Mouse (Mus musculus) forebrain, embryonic 16.5 days (tissue): ENCODE measurements around the gene Cct7. TPM values are rescaled to one million over a fixed set of nuclear protein-coding genes. Genes with fewer than 3 reads are reported as not detected.
A peak's percentile ranks its signal among the peaks of the same experiment; 100 is the strongest.

Experiments used
- ATAC-seq: fragments of 200-750 bp; cut with Nextera tagmentation; 2 replicates; pipeline ENCODE4 v1.8.0; 2017; ENCODE audit warnings: mild to moderate bottlenecking, moderate library complexity
- H3K27ac ChIP-seq: fragments of 300-500 bp; sonication (generic); 2 replicates; pipeline ENCODE4 v1.5.1; 2014; ENCODE audit warnings: low read length, control low read depth
- H3K27me3 ChIP-seq: fragments of 300-500 bp; sonication (generic); replicated peaks from 2 replicates; pipeline ENCODE4 v1.6.1; 2014; ENCODE audit warnings: low read length; ENCODE audit not compliant: control insufficient read depth, insufficient read depth
- H3K36me3 ChIP-seq: fragments of 300-500 bp; sonication (generic); 2 replicates; pipeline ENCODE4 v1.6.1; 2014; ENCODE audit not compliant: control insufficient read depth, insufficient read depth
- H3K4me1 ChIP-seq: fragments of 300-500 bp; sonication (generic); replicated peaks from 2 replicates; pipeline ENCODE4 v1.6.1; 2014; ENCODE audit warnings: low read length; ENCODE audit not compliant: control insufficient read depth, insufficient read depth
- H3K4me2 ChIP-seq: fragments of 300-500 bp; sonication (generic); 2 replicates; pipeline ENCODE4 v1.6.1; 2014; ENCODE audit warnings: mild to moderate bottlenecking, low read length, control low read depth
- H3K4me3 ChIP-seq: fragments of 300-500 bp; sonication (generic); replicated peaks from 2 replicates; pipeline ENCODE4 v1.5.1; 2014; ENCODE audit warnings: mild to moderate bottlenecking, low read length, control low read depth
- H3K9ac ChIP-seq: fragments of 300-500 bp; sonication (generic); replicated peaks from 2 replicates; pipeline ENCODE4 v1.6.1; 2014; ENCODE audit warnings: low read depth, low read length, control low read depth
- H3K9me3 ChIP-seq: fragments of 300-500 bp; sonication (generic); 2 replicates; pipeline ENCODE4 v1.6.1; 2016; ENCODE audit warnings: low read length; ENCODE audit not compliant: control insufficient read depth
- WGBS: fragments of 180-500 bp; shearing (Covaris S2); extraction: QIAGEN DNeasy Blood & Tissue Kit; methylation state at CpG from one replicate; pipeline ENCODE4 v1.1.7; 2014; 5-methylcytosine and 5-hydroxymethylcytosine counted together
- polyA plus RNA-seq: library from polyadenylated mRNA; unstranded; fragments of >200 nt; fragmentation: Nextera tagmentation; extraction: Ambion mirVana; gene quantifications from 2 replicates; pipeline ENCODE4 v1.2.1, GENCODE M21; 2015

Gene Cct7
- polyA plus RNA-seq, 1 experiment from 2014 or later, result 671 TPM

DNA sequence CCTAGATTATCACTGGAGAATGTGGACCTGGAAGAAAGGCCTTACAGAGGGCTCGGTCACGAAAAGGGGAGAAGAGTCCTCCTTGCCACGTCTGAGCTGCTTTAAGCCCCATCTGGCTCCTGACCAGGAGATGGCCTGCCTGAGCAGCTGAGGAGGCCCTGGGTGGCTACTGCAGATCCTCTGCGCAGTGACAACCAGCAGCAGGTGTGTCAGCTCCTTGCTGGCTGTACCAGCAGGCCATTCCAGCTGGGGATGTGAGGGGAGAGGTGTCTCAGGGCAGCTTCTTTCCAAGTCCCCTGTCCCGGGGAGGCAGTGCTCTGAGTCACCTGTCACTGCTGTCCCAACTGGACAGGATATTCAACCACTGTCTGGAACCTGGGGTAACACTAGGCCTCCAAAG, 21.2 kb downstream of the Cct7 start:
- Histone ChIP-seq H3K4me3 (no peak overlapping the region), H3K9me3 (no peaks in the 10 kb centered on the region), H3K27ac (no peak overlapping the region), H3K4me2 (no peak overlapping the region), H3K9ac (no peak overlapping the region), H3K36me3 (peaks cover 18% of the 10 kb centered on the region), H3K4me1 (no peaks in the 10 kb centered on the region), H3K27me3 (no peaks in the 10 kb centered on the region)
- 50% methylated on average over 5 of the region's 5 CpGs for WGBS
- ATAC-seq, result no peak

DNA sequence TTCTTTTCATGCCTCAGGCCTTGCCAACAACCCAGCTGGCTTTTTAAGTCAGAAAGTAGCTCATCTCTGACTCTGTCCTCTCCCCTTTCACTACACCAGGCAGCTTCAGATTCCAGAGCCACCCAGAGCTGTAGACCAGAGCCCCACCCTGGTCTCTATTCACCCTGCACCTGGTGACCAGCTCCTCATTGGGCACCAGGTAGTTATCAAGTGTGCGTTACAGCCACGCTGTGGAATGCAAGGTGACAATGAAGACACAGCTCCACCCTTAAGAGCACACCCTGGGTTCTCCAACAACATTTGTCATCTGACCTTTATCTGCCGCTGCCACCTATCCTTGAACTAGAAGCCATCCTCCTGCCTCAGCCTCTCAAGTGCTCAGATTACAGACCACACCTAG, 24.3 kb downstream of the Cct7 start:
- Histone ChIP-seq H3K9ac (no peak overlapping the region), H3K4me1 (no peaks in the 10 kb centered on the region), H3K27me3 (no peaks in the 10 kb centered on the region), H3K4me3 (no peak overlapping the region), H3K36me3 (no peaks in the 10 kb centered on the region), H3K27ac (no peak overlapping the region), H3K9me3 (no peaks in the 10 kb centered on the region), H3K4me2 (no peak overlapping the region)
- no peak for ATAC-seq
- 91% methylated on average over 3 of the region's 3 CpGs for WGBS

DNA sequence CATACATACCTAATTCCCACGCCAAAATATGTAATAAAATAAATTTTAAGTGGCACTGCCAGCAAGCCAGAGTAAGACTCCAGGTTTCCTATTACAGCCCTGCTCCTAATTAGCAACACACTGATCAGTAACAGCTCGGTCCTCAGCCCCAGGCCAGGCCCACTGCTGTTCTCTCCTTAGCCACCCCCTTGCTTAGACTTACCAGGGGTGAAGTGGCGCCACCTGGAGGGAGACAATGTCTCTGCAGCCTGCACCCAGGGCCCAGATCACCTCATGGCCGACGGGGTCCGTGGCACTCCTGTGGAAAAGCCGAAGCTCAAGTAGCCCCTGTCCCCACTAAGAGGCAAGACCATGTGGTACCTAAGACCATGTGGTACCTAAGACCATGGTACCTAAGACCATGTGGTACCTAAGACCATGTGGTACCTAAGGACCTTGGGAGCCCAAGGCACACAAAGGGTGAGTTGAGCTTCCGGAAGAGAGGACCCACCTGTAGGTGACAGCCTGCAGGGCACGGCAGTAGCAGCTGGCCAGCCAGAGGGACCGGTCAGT, 26.1 kb downstream of the Cct7 start:
- Histone ChIP-seq H3K9ac (no peak overlapping the region), H3K9me3 (no peaks in the 10 kb centered on the region), H3K27me3 (0 out of 2 replicates have a peak, but pooled peaks cover 1% of the 10 kb centered on the region), H3K4me1 (no peaks in the 10 kb centered on the region), H3K27ac (no peak overlapping the region), H3K36me3 (no peaks in the 10 kb centered on the region), H3K4me3 (no peak overlapping the region), H3K4me2 (no peak overlapping the region)
- ATAC-seq, result no peak
- WGBS, result 39% methylated on average over 10 of the region's 10 CpGs

DNA sequence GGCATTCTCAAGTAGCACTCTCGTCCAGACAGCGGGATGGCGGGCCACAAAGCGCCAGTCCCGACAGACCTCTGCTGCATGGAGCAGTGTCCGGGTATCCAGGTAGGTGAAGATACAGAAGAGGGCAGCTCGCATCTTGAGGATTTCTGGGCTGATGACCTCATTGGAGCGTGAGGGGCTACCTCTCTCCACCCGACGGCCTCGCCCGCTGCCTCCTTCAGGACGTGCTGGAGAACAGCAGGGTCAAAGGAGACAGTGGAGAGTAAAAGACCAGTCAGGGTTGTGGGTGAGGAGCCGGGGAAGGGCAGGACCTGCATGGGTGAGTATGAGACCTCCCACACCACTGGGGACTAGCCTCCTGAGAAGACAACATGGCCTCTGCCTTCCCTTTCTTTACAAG, 27.1 kb downstream of the Cct7 start:
- H3K9me3 ChIP-seq, result no peaks in the 10 kb centered on the region
- H3K4me1 ChIP-seq, result no peaks in the 10 kb centered on the region
- no peak for ATAC-seq
- no peak overlapping the region for H3K4me2 ChIP-seq
- H3K36me3 ChIP-seq, result no peaks in the 10 kb centered on the region
- H3K4me3 ChIP-seq, result no peak overlapping the region
- WGBS, result 51% methylated on average over 14 of the region's 14 CpGs
- no peak overlapping the region for H3K27ac ChIP-seq
- H3K27me3 ChIP-seq, result 0 out of 2 replicates have a peak, but pooled peaks cover 3% of the 10 kb centered on the region
- H3K9ac ChIP-seq, result no peak overlapping the region

DNA sequence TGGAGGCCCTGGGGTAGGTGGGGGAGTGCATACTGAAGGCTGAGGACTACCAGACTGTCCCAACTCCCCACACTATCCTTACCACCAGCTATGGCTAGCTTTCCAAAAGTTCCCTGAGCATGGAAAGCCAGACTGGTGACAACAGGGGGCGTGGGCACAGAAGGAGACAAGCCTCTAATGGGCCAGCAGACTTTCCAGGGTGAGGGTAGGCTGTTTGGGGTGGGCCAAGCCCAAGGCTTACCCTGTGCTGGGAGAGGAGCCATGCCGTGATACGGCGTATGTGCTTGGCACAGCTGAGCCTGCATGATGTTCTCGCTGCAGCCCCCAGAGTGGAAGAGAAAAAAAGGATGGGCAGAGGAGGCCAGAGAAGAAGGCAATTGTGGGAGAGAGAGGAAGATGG, 28.7 kb downstream of the Cct7 start:
- Histone ChIP-seq H3K4me2 (no peak overlapping the region), H3K4me1 (peaks cover 9% of the 10 kb centered on the region), H3K27ac (no peak overlapping the region), H3K36me3 (no peaks in the 10 kb centered on the region), H3K27me3 (peaks cover 17% of the 10 kb centered on the region), H3K9ac (no peak overlapping the region), H3K4me3 (no peak overlapping the region), H3K9me3 (no peaks in the 10 kb centered on the region)
- 71% methylated on average over 5 of the region's 5 CpGs for WGBS
- no peak for ATAC-seq

DNA sequence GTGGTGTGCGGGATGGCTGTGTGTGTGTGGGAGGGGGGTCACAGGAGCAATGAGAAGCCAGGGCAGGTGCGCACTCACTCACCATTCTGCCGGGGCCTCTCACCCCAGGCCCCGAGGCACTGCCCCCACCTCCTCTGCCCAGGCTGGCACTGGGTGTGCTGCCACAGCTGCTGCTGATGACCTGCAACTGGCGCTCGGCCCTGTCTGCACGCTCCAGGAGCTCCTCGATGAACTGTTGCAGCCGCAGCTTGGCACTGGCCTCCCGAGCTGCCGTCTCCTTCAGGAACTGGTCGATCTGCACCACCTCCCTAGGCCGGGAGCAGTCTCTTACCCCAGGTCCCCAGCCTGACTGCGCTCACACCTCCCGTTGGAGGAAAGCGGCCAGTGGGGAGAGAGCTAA, 29.4 kb downstream of the Cct7 start:
- 68% methylated on average over 16 of the region's 16 CpGs for WGBS
- no peaks in the 10 kb centered on the region for H3K9me3 ChIP-seq
- H3K4me2 ChIP-seq, result no peak overlapping the region
- H3K27ac ChIP-seq, result no peak overlapping the region
- H3K4me1 ChIP-seq, result peaks cover 9% of the 10 kb centered on the region
- no peak for ATAC-seq
- no peak overlapping the region for H3K4me3 ChIP-seq
- peaks cover 24% of the 10 kb centered on the region for H3K27me3 ChIP-seq
- H3K36me3 ChIP-seq, result no peaks in the 10 kb centered on the region
- no peak overlapping the region for H3K9ac ChIP-seq

DNA sequence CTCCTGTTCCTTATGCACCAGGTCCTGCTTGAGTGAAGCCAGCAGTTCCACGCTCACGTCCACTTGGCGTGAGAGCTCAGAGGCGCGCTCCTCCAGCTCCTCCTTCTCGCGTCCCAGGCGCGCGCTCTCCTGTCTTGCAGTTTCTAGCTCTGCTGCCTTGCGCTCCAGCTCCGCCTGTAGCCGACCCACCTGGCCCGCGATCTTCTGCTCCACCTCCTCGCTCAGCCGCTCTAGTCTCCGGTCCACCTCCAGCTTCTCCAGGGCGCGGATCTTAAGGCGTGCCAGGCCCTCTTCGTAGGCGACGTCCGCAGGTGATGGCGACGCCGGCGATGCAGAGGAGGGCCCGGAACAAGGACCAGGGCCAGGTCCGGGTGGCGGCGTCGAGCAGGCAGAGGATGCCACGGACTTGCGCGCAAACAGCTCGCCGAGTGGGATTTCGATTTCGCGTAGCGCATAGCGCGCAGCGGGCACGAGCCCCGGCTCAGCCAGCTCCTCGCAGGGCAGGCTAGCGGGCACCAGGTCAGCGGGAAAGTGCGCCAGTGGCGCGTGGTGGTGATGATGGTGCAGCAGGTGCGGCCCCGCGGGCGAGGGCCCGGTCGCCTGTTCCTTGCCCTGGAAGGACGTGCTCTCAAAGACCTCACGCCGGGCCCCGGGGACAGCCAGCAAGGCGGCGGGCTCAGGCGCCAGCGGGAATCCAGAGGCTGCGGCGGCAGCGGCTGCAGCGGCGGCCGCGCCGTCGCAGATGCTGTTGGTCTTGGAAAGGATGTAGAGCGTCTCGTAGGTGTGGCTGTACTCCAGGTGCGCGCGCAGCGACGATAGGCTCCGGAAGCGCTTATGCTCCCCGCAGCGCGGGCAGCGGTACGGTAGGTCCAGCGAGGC, 32.8 kb downstream of the Cct7 start:
- no peak for ATAC-seq
- 3% methylated on average over 91 of the region's 92 CpGs for WGBS
- no peaks in the 10 kb centered on the region for H3K36me3 ChIP-seq
- no peaks in the 10 kb centered on the region for H3K9me3 ChIP-seq
- H3K27me3 ChIP-seq, result peaks cover 34% of the 10 kb centered on the region
- peak overlapping the region; percentile 45 for H3K4me2 ChIP-seq
- 0 out of 2 replicates have a peak overlapping the region, but pooled peaks have one; percentile 31 for H3K9ac ChIP-seq
- peaks cover 9% of the 10 kb centered on the region for H3K4me1 ChIP-seq
- peak overlapping the region; percentile 36 for H3K4me3 ChIP-seq
- no peak overlapping the region for H3K27ac ChIP-seq

DNA sequence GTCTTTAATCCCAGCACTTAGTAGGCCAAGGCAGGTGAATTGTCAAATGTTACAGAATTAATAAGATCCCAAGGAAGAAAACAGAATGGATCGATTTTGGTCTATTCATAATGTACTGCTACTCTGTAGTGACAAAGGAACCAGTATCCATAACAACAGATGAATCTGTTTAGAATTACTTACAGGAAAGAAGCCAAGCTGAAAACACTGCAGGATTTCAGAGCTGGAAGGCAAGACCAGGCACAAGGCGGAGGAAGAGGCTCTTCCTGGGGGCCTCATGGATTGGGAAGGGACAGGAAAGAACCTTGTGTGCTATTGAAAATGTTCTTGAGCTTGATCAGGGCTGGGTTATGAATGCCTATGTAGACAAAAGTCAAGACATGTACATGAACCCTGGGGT, 34.4 kb downstream of the Cct7 start:
- peaks cover 9% of the 10 kb centered on the region for H3K4me1 ChIP-seq
- H3K36me3 ChIP-seq, result no peaks in the 10 kb centered on the region
- no peak overlapping the region for H3K4me3 ChIP-seq
- H3K9me3 ChIP-seq, result no peaks in the 10 kb centered on the region
- no peak overlapping the region for H3K4me2 ChIP-seq
- no peak for ATAC-seq
- no peak overlapping the region for H3K27ac ChIP-seq
- no peak overlapping the region for H3K9ac ChIP-seq
- H3K27me3 ChIP-seq, result peaks cover 34% of the 10 kb centered on the region
- 59% methylated on average over 2 of the region's 2 CpGs for WGBS

DNA sequence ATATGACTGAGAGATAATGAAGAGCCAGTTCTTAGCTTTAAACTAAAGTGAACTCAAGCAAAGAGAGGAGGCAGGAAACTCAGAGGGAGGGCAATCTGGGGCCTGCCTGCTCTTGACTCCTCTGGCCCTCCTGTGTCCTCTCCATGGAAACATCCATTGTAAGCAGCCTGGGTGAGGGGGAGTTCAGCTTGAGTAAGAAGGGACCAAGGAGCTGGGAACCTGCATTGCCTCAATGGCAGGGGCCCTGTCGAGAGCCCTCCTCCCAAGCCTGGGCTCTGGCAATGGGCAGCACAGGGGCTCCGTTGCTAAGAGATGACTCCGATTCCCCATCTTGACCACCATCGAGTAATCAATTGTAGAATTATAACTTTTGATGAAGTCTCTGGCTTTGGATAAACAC, 37.2 kb downstream of the Cct7 start:
- no peak for ATAC-seq
- H3K27me3 ChIP-seq, result peaks cover 31% of the 10 kb centered on the region
- H3K27ac ChIP-seq, result no peak overlapping the region
- H3K4me2 ChIP-seq, result no peak overlapping the region
- H3K9ac ChIP-seq, result no peak overlapping the region
- no peaks in the 10 kb centered on the region for H3K9me3 ChIP-seq
- no peaks in the 10 kb centered on the region for H3K36me3 ChIP-seq
- 44% methylated on average over 4 of the region's 4 CpGs for WGBS
- H3K4me1 ChIP-seq, result peaks cover 9% of the 10 kb centered on the region
- no peak overlapping the region for H3K4me3 ChIP-seq
